Mouse (Mus musculus): Measurements from ENCODE around the gene Med10. TPM values are rescaled to one million over a fixed set of nuclear protein-coding genes. Genes with fewer than 3 reads are reported as not detected.

Med10 gene
- total RNA-seq (2014; fragmentation: Nextera tagmentation) (45.9 and 49.2 TPM in 2 replicates), total RNA-seq (2017) (58.6 and 103 TPM in 2 replicates)

DNA sequence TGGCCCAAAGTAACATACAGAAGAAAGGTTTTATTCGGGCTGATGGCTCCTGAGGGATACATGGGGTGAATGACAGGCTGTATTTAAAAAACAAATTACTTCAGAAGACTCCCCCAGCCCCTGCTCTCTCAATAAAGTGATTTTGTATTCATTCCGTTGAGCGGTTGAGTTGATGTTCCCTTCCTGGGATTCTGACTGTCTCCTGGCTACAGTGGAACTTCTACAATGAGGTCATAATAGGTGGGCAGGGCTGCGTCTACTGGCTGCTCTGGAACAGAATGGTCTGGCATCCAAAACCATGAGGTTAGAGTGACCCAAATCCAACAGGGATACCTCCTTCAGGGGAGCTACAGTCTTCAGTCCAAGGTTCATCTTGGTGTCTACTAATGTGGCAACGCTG is at the start of gene Med10:
Gene Med10 (plus strand): TSS at position 301 of the 400 bp plus-strand sequence.
- ATAC-seq (replicated peaks; ENCODE audit: low FRiP score, low TSS enrichment, poor library complexity, severe bottlenecking): no peak

DNA sequence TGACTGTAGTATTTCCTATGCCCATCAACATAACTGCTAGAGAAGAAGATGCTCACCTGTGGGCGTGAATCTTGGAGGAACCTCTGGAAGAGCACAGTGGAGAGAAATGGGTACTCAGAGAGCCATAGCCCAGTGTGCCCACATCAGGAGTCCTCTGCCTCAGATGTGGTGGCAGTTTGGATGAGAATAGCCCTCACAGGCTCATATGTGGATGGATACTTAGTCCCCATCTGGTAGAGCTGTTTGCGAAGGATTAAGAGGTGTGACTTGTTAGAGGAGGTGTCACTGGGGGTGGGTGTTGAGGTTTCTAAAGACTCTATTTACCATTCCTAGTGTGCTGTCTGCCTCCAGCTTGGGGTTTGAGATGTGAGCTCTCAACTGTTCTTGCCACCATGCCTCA is 49.3 kb upstream of the Med10 start:
- ATAC-seq (replicated peaks; ENCODE audit: low FRiP score, low TSS enrichment, poor library complexity, severe bottlenecking): no peak

DNA sequence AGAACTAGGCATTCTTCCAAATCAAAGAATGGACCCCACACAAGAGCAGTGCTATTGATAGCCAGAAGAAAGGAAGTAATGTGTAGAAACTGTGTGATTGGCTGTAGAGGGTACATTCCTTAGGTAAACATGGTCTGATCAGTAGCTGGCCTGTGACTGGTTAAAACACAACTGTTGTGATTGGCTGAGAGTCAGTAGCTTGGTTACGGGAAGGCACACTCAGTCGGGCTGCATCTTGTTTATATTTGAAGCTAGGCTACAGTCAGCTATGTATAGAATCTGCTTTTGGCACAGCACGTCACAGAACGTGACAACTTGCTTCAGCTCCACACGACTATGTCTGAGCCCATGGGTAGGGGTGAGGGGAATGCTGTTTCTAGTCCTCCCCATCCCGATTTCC is 43.2 kb upstream of the Med10 start:
- no peak for ATAC-seq (replicated peaks; ENCODE audit: low FRiP score, low TSS enrichment, poor library complexity, severe bottlenecking)

DNA sequence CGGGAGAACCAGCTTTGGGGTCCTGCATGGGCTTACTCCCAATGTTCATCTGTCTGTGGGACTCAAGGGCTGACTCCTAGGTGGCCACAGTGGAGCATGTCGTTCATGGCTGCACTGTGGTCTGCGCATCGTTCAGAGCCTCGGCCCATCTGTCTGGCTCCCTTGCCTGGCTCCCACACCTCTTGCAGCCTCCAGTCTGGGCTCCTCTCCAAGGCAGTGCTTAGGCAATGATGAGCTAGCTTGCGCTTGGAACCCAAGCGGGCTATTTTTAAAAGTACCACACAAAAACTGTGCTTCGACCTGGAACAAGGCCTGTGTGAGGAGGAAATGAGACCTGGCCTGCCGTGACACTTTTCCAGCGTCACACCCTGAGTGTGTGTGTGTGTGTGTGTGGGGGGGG is 40.8 kb upstream of the Med10 start:
- ATAC-seq (replicated peaks; ENCODE audit: low FRiP score, low TSS enrichment, poor library complexity, severe bottlenecking): no peak

DNA sequence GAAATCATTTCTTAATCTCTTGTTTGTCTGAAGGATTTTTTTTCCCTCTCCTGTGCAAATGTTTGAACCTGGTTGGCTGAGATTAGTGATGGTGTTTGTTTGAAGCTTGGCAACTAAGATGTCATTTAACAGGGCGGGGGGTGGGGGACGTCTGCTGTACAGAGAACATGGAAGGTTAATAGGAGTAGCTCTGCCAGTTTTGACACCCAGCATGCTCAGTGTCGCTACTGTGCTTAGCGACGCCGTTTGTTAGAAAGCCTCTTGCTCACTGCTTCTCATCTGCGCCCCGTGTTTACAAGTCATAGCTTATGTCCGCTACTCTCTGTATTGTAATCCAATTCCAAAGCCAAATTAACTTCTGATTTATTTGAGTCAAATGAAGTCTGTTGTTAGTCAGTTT is 37.5 kb upstream of the Med10 start:
- ATAC-seq (replicated peaks; ENCODE audit: low FRiP score, low TSS enrichment, poor library complexity, severe bottlenecking): no peak

DNA sequence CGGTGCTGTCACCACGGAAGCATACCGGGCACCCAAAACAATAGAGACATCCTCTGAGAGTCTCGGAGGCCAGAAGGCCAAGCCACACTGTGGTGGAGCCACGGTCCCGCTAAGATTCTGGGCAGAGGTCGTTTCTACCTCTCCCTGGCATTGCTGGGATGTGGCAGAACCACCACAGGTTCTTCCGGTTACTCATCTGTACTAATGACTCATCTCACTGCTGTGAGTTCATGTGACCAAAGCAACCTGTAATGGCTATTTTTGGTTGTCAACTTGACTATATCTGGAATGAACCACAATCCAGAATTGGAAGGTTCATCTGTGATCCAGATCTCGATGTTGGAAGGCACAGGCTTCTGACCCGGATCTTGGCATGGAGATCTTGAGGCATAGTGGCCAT is 34.0 kb upstream of the Med10 start:
- ATAC-seq (replicated peaks; ENCODE audit: low FRiP score, low TSS enrichment, poor library complexity, severe bottlenecking): no peak

DNA sequence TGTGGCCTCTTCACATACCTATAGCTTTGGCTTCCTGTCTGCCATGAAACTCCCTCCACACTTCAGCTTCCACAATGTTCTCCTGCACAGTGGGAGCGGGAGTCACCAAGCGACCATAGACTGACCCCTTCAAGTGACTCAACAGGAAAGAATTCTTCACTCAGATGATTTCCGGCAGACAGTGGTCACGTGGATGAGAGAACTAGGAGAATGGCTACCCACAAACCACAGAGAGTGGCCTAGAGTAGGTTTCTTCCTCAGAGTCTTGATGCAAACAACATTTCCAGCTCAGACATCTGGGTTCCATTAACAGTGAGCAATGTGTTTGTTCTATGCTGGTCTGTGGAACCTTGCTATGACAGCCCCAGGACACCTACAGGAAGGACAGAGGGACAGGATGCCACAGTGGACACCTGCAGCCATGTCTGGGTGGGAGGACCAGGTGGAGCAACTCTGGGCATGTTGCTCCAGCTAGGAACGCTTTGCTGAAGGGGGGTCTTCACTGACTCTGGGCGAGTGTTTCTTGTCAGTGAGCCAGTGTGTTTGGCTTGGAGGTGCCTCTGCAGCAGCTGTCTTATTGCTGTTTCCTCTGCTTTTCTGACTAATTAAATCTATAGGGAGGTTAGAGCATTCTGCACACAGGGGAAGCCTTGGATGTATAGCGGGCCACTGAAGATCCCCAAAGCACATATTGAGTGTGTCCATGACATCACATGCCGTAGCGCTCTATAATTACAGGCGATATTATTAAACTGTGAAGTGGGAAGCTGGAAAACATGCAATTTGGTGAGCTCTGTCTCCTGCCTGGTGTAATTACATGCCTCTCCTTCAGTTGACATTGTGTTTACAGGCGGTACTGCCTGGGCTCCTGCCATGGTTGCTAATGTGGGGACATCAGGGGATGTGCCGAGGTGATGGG is 31.4 kb upstream of the Med10 start:
- ATAC-seq (replicated peaks; ENCODE audit: low FRiP score, low TSS enrichment, poor library complexity, severe bottlenecking): no peak

DNA sequence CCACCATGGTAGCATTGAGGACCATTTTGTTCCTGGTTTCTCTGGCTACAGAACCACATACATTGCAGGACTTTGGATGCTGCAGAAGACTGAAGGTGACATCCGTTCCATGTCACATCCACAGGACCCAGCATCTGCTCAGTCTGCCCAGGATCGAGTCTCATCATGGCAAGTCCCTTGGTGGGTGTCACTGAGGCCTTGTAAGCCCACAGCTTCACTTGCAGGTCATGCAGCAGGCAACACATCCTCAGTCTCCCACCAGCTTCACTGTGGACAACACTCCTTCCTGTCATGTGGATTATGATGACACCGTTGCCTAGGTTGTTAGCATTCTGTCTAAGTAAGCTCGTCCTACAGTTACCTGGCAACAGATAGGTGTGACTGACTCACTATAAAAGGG is 29.8 kb upstream of the Med10 start:
- ATAC-seq (replicated peaks; ENCODE audit: low FRiP score, low TSS enrichment, poor library complexity, severe bottlenecking): no peak

DNA sequence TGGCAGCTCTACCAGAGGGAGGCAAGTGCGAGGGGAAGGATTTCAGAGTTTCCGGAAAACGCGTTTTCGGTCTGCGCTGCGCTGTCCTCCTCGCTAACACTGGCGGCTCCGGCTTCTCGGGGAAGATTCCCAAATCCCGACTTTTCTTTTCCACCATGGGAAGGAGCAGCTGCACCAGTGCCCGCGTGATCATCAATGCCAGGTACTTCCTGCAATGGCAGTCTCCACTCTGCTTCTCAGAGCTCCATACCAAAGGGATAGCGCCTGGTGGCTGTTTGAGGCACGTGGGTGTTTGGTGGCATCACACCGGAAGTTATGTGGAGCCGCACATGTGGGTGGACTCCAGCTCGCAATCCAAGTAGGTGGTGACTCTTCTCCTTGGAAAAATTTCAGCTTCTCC is 24.0 kb upstream of the Med10 start:
- ATAC-seq (replicated peaks; ENCODE audit: low FRiP score, low TSS enrichment, poor library complexity, severe bottlenecking): no peak

DNA sequence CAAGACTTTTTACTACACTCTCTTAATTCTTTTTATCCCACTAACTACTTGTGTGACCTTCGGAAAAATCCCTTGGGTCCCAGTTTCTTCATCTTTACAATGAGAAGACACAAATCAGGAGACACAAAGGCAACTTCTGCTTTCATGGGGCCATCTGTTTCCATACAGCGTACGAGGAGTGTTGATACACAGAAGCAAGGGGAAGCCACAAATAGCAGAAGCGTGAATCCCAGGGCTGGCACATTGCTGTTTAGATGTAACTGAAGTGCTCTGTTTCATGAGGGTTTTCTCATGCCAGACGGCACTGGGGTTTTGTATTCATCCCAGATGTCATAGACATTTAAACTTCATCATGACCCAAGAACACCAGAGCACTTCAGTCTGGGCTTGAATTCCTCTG is 13.5 kb upstream of the Med10 start:
- no peak for ATAC-seq (replicated peaks; ENCODE audit: low FRiP score, low TSS enrichment, poor library complexity, severe bottlenecking)

DNA sequence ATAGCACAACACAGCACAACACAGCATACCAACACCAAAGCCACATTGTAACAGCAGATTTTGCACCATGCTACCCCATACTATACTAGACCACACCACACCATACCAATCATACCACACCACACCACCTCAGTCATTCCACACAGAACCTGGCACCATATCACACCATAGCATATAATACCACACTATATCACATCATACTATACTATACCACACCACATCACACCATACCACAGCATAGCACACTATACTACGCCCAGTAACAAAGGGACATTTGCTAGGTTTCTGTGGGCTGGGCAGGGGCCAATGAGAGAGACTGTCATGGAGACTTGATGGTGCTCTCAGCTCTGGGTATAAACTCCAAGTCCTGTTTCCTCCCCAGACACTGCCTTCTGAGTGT is 10.4 kb upstream of the Med10 start:
- no peak for ATAC-seq (replicated peaks; ENCODE audit: low FRiP score, low TSS enrichment, poor library complexity, severe bottlenecking)

DNA sequence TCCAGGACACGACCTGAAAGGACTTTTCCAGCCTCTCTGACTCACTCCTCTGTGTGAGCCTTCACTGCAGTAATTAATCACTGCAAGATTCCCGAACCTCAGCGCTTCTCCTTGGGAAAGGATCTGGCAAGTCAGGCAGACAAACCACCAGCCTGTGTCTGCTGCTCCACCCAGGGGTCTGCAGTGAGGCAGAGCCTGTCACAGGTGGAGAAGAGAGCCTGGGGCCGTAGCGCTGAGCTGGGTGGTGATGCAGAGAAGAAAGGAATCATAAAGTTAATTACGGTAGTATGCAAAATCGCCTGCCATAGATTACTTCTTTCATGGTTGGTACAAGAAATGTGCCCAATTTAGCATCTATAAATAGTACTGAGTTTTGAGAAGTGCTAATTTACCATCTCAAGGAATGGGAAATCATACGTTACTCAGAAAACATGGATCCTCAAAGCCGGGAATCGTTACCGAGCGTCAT is 9.6 kb upstream of the Med10 start:
- ATAC-seq (replicated peaks; ENCODE audit: low FRiP score, low TSS enrichment, poor library complexity, severe bottlenecking): no peak

DNA sequence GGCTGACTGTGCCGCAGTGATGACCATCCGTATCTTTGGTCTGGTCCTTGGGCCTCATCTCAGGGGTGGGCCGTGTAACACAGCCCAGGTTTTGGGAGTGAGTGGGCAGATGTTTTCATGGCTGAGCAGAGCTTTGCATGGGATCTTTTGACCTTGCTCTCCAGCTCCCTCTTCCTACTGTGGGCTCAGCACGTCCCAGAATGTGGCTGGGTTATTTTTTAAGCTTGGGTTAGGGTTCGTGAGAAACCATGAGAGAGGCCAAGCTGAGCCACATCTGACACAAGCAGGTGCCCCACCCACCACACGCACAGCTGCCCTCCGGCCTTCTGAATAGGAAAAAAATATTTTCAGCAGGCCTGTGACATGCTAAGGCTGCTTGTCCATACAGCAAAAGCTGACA is 7.4 kb upstream of the Med10 start:
- 0 out of 2 replicates have a peak, but pooled peaks have one; percentile 22 for ATAC-seq (replicated peaks; ENCODE audit: low FRiP score, low TSS enrichment, poor library complexity, severe bottlenecking)

DNA sequence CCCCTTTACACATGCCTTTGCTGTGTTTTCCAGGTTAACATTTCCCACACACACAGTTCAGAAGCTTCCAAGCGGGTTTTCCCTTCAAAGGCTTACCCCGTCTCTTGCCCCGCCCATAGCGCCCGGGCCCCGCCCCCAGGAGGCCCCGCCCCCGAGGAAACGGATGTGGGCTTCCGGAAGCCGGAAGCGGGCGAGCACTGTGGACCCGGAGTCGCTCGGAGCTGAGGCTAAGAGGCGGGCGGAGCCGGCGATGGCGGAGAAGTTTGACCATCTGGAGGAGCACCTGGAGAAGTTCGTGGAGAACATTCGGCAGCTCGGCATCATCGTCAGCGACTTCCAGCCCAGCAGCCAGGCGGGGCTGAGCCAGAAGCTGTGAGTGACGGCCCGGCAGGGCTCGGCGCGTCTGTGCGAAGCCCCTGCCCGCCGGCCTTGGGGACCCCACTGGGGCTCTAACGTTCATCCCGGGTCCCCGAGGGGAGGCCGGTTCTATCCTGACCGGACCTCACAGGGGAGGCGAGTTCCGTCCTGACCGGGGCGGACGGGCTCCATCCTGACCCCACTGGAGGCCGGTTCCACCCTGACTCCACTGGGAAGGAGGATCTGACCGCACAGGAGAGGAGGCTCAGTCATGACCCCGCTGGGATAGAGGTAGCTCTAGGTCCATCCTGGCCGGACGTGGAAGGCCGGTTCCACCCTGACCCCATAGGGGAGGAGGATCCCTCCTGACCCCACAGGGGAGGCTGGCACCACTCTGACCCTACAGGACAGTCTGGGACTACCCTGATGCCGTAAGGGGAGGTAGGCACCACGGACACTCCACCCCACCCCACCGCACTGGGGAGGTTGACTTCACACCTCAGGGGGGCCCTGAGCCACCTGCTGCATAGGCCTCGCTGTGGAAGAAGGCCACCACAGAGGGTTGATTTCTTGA is 7.8 kb downstream of the Med10 start:
- peak; percentile 80 for ATAC-seq (replicated peaks; ENCODE audit: low FRiP score, low TSS enrichment, poor library complexity, severe bottlenecking)

DNA sequence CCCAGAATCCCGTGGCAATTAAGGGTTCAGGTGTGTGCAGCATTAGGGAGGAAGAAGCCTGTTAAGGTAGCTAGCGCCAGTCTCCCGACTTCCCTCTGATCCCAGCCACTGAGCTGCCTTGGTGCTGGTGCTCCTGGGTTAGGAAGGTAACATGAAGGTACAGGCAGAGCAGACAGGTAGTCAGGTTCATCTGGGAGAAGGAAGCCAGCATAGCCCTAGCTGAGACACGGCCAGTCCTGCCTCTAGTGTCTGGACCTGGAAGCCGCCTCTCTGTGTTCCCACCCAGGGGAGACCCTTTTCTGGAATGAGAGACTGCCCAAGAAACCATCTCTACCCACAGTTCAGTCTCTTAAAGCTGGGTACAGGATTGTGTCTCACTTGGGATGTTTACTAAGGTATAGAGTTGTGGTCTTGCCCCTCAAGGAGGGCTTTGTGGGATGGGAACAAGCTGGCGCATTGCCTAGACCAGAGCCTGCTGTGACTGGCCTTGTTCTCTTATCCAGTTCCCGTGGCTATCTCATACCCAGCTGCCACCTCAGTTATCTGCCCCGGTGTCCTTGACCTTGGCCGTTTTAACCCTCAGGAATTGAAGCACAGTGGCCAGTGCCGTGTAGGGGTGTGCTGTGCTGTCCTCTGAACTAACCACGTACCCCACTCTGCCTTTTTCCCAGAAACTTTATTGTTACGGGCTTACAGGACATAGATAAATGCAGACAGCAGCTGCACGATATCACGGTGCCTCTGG is 8.9 kb downstream of the Med10 start:
- peak; percentile 18; the same call in 1 of the 2 replicates for ATAC-seq (replicated peaks; ENCODE audit: low FRiP score, low TSS enrichment, poor library complexity, severe bottlenecking)

DNA sequence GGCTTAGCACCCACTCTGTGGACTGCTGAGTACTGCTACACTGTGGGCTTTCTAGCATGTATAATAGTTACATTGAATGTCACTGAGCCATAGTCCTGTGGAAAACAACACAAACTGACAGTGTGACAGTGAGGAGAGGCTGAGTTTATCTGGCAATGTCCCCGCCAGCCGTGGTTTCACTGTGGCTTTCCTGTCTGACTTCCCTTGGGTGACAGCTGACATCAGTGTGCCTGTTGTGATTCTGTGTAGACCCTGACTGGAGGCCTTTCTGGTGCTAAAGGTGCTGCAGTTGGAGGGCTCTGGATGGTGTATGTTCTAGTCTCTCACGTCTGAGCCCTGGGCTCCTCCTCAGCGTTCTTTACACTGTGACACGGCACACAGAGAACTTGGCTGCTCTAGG is 11.7 kb downstream of the Med10 start:
- ATAC-seq (replicated peaks; ENCODE audit: low FRiP score, low TSS enrichment, poor library complexity, severe bottlenecking): no peak

DNA sequence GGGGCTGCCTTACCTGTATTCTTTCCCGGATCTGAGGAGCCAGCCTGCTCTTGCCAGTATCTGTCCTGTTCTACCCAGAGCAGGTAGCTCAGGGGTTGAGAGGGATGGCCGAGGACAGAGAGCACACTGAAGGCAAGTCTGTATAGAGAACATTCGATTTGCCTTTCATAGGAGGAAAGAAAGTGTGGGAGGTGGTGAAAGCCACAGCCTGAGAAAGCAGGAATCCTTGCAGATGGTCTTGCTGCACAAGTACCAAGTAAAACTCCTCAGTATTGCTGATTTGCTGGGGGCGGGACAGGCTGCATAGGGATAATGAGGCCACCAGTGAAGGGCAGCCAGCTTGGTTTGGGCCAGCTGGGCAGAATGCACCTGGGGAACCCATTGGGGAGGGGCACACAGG is 16.1 kb downstream of the Med10 start:
- ATAC-seq (replicated peaks; ENCODE audit: low FRiP score, low TSS enrichment, poor library complexity, severe bottlenecking): no peak

DNA sequence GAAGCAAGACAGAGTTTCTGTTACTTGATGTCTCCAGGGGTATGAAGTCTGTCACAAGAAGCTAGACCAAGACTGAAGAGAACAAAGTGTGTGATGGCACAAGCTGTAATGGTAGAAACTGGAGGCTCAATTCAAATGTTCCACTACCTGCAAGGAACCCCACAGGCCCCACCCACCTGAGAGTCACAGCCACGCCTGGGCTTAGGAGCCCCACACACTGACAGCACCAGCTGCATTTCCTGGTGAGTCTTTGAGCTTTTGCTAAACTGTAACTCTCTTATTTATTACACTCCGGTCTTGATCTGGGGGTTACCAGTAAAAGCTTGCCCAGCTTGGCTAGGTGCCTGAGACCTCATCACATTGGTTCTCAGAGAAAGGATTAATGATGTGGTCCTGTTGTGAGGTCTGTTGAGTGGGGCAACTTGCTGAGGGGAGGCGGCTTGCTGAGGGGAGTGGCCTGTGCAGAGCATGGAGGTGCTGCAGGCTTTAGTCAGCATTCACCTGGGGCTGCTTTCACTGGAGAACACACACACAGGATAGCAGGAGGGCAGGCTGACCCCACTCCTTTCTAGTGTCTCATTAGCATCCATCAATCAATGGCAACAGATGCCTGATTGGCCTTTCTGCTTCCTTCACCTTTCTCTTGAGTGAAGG is 19.1 kb downstream of the Med10 start:
- no peak for ATAC-seq (replicated peaks; ENCODE audit: low FRiP score, low TSS enrichment, poor library complexity, severe bottlenecking)

Measured in megakaryocyte-erythroid progenitor cell, adult 5-6 weeks (primary cell).